Mouse (Mus musculus) cerebellum, adult 9-10 months (tissue): ENCODE measurements at regions not wholly inside any gene's neighbourhood (a gene's known extent, or its start where the extent isn't known, plus 50 kb on each side); places are given as distances from the start of the nearest gene placed in this dataset.

Experiments
- DNase-seq: peaks from one replicate; pipeline ENCODE4 v3.0.0; 2022

DNA sequence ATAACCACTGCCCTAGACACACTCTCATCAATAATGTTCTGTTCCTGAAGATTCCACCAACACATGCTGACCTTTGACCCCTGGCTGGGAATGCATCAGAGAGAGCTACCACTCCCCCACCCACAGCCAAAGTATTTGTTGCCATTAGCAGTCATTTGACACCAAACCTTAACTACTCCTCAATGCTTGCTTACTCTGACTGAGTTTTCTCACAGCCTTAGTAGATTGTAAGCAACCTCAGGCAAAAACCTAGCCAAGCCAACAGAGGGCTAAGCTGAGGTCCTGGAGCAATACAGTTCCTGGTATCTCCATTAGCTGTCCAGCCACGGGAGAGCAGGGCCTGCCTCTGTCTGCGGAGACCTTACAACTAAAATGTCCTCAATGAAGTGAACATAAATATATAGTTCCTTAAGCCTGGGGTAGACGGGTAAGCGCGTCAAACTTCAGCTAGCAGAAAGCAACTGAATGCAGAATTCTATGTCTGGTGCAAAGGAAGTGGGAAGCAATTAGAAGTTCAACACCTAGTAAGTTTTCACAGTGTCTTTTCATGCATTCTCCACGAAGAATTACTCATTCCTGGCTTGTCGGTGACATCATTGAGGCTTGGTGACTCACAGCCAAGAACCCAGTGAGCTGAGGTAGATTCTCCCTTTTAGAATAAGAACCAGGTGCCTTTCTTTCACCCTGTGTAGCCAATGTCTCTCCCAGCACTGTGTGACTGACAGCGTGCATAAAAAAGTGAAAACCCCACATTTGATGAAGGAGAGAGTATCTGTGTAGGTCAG is 113.6 kb upstream of the Nebl start:
- no peak for DNase-seq

DNA sequence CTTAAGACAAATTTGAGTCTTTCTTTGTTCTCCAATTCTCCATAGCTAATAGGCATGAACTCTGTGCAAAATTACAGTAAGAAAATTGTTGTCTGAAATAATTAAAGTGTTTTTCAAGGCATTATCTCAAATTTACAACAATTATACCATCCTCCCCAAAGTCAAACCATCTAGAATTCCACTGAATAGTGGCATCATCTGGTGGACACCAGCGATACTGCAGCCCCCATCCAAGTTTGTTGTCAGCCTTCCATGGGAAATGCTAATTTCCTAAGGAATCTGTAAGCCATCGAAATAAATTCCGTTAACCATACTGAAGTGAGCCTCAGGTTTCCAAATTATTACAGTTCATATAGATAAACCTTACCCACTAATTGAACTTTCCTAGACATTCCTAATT is 110.7 kb upstream of the Nebl start:
- DNase-seq: peak; percentile 24

DNA sequence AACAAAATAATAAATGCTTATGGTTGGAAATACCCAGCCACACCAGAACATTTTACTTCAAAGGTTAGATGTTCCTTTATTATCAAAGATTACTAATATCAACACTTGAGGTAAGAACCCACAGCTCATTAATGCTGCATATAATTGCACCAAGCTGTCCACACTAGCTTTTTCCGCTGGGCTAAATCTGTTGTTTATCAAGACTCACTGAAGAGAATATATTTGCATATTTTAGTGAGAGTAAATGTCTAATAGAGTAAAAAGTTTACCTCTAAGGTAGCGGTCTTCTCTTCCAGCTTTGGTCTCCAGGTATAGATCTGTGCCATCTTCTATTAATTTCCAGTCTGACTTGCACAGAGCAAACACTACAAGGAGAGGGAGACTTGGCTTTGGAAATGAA is 110.3 kb upstream of the Nebl start:
- no peak for DNase-seq

DNA sequence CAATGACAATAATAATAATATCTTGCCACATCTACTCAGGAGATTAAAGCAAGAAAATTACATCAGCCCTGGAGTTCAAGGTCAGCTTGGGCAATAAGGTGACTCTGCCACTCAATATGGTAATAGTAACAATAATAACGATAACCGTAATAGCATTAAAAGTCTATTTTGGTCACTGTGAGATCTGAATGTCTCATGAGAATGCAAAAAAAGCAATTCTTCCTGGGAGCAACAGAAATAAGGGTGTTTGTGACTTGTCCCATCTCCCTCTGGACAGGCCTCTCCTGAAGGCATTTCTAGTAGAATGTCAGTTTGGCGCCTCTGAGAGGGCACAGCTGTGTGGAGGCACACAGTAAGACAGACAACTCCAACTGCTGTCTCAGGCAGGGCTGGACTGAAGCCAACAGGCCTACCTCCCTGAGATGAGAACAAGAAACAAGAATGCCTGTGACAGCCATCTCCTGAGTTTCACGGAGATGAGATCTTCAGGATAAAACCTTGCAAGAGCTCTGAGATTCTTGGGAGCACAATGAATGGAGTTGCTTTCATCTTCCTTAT is 109.8 kb upstream of the Nebl start:
- no peak for DNase-seq

DNA sequence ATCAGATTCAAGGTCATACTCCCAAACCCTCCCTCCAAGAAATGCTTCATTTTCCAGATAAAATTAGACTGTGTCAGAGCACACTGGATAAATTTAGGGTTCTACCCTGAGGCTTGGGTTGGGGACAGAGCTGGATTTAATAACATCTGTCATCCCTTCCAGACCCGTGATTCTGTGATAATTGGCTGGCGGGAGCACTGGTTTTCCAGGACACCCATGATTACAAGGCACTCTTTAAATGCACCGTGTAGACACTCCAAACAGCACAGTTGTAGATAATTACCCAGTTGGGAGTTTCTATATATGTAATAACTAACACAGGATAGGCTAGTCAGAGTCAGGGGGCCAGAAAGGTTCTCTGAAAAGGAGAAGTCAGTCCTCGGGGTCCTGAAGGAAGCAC is 108.4 kb upstream of the Nebl start:
- no peak for DNase-seq

DNA sequence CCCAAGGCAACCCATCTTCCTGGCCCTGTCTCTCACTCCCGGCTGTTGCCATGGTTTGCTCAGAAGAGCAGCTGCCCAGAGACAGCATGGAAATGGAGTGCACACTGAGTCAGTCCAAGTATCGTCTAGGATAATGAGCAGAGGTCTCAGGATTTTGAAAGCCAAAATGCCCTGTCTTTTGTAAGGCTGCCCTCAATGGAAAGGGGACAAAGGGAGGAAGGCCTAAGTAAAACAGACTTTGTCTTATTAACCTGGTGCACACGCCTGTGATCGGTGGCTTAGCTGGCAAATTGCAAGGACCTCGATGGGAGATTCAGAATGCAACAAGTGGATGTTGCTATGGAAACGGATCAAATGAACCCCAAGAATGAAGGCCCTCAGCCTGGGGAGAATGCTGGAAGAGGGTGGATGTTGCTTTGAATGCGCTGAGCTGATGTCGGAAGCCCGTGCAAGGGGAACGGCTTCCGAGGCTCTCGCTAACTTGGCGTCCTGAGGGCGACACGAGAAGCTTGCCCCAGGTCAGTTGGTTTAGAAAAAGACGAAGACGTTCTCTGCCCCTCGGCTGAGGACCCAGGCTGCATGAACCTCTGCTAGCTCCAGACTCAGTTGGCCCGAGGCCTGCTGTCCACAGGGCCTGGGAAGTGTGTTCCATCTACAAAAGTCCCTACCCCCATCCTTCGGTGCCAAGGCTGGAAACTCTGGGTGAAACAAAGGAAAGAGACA is 107.8 kb upstream of the Nebl start:
- DNase-seq: peak; percentile 8

DNA sequence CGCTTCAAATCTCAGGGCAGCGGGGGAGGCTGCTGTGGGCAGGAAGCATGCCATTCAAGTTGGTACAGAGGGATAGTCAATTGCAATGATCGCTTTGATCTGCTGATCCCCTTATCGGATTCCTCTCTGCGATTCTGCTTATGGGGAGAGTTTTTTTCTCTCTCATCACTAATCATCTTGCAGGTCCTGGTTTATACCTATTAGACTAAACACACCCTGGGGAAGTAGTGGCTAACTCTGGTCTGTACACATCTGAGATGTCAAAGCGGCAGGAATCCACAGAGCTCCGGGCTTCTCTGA is 107.1 kb upstream of the Nebl start:
- DNase-seq: no peak

DNA sequence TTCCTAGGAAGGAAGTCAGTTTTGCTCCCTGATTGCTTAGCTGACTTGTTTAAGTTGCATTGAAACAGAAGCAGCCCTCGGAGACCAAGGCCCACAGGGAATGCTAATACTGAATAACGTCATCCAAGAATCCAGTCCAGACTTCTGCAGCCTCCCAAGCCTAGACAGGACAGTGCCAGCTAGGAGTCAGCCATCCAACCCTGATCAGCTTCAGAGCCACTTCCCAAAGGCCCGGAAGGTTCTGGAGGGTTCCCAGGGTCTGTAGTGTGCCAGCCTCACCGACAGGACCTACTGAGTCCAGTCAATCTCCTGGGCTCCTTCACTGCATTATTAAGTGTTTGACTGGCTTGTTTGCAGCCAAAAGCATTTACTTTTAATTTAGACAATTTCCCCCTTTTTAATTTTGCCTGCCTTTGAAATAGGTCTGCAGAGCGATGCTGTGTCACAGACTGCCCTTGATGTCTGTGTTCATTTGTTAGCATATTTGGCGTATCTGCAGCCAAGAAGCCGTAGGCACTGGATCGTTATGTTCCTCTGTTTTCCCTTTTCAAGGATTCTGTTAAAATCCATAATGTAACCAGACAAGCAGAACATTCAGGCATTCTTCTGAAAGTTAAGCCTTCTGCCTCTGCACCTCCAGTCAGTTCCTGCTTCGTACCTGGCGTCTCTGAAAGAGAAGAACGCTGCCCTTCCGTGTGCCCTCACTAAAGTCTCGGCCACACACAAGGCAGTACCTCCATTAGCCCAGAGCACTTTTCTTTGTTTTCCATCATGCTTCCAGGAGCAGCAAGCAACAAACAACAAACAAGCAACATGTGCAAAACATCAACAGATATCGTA is 106.5 kb upstream of the Nebl start:
- DNase-seq: no peak

DNA sequence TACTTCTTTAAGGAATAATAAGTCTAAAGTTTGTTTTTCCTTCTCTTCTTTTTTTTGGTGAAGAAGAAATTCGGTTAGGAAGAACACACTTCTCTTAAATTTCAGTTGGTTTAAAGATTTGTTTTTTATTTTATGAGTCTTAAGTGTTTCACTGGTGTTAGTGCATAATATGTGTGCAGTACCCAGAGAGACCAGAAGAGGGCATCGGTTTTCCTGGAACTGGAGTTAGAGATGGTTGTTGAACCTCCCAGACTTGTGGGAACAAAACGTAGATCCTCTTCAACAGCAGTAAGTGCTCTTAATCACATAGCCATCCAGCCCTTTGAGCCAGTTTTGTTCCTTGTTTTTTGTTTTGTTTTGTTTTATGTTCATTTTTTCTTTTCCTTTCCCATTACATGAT is 101.5 kb upstream of the Nebl start:
- no peak for DNase-seq

DNA sequence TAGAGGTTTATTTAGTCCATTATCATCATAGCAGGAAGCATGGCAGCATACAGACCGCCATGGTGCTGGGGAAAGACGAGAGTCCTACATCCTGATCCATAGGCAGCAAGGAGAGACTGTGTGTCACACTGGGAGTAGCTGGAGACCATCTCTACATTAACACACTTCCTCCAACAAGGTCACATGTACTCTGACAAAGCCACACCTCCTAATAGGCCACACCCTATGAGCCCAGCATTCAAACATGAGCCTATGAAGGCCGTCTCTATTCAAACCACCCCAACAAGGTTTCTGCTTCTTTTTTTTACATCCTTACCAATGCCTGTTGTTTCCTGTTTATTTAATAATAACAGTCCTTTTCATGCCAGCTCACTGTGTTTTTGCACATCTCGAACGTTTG is 99.0 kb upstream of the Nebl start:
- no peak for DNase-seq

DNA sequence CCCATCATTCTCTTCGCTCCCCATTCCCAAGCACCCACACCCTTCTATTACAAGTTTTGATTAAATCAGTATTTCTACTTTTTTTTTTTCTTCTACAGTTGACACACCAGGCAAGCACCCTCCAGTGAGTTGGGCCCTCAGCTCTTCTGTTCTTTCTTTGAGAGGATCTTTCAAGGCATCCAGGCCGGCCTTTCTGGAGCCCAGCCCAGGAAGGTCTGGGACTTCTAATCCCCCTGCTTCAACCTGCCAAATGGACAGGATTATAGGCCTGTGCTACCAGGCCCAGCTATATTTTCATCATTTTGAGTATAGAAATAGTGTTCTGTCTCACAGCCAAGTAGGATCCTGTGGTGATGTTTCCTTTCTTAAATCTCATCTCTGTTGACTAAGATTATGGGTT is 94.0 kb upstream of the Nebl start:
- DNase-seq: no peak

DNA sequence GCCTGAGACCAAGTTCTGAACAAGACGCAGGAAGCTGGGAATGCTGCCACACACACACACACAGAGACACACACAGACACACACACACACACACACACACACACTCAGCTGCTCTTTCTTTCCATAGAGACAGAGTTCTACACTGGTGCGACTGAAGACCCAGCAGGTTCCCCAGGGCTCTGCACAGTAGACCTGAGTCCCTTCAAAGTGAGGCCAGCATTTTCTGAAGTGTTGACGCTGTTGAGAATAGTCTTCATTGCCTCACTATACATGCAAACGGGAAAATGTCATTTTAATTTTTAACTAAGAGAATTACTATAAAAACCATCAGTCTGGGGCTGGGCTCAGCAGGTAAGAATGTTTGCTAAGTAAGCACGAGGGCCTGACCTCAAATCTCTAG is 92.9 kb upstream of the Nebl start:
- DNase-seq: no peak

DNA sequence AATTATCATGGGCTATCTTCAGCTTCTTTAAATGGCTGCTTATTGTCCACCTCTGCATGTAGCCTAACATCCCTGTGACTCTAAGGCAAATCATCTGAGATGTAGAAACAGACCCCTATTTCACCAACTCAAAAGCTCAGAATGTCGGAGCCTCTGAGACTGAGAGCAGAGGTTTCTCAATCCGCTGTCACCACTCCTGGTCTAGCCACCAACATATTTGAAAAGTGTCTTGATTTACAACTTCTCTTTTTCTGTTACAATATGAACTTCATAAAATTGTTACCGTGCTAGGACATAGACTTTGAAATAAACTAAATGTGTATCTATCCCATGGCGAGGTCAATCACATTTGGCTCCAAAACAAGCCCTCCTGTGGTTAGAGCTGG is 91.3 kb upstream of the Nebl start:
- DNase-seq: no peak

DNA sequence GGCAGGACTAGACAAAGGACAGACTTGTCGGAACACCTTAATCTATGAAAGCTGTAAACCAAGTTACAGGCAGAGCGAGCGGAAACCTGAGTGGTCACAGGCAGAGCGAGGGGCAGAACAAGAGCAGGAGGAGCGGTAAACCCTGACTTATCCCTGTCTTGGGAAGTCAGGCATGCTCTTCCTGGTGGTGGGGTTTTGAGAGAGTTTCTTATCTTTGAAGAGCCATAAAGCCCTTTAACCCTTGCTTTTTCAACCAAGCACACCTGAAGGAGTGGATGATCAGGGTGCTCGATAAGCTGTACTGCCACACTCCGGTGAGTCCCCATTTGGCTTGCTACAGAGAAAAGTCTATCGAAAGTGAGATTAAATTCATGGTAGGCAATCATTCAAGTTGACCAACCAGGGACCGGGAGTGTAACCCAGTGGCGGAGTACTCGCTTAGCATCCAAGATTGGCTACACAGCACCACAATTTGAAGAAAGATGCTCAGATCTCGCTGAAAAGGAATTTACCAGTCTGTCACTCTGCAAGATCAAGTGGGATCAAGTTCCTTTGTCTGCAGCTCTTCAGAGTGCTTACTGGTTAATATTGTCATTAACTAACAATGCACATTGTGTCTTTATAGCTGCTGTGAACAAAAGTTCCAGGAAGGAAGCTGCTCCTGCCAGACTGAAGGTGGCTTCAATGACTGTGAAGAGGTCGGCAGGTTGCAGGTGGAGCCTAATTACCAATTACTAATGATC is 90.8 kb upstream of the Nebl start:
- no peak for DNase-seq

DNA sequence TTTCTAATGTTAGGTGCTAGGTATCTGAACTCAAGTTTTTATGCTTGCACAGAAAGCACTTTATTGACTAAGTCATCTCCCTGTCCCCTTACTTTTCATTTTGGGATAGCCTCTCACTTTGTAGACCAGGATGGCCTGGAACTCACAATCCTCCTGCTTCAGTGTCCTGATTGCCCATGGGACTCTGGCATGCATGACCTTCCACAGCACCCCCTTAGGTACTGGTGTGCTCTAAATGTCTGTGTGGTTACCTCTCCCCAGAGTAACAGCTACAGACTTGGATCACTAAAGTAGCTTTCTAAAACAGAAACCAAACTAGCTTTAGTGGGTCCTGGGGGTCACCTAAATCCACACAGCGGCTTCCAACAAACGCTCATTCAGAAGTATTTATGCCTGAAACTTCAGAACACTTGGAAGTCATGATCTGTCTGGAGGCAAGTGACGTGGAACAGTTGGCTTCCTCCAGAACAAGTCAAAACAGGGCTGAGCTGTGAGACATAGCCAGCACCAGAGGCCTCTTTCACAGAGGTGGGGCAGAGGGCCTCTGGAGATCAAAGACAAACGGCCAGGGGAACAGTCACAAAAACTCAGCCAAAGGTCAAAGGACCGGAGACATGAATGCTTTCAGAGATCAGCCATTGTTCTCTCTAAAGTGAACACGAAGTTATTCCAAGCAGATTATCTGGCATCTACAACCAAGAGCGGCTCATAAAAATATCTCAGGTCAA is 80.8 kb upstream of the Nebl start:
- no peak for DNase-seq
